Mouse (Mus musculus) forebrain, embryonic 16.5 days (tissue): Measurements from ENCODE around the gene Ttc41. TPM values are rescaled to one million over a fixed set of nuclear protein-coding genes. Genes with fewer than 3 reads are reported as not detected.
A peak's percentile ranks its signal among the peaks of the same experiment; 100 is the strongest.

Experiments used
- ATAC-seq: fragments of 200-750 bp; cut with Nextera tagmentation; 2 replicates; pipeline ENCODE4 v1.8.0; 2017; ENCODE audit warnings: mild to moderate bottlenecking, moderate library complexity
- H3K27ac ChIP-seq: fragments of 300-500 bp; sonication (generic); 2 replicates; pipeline ENCODE4 v1.5.1; 2014; ENCODE audit warnings: low read length, control low read depth
- H3K27me3 ChIP-seq: fragments of 300-500 bp; sonication (generic); replicated peaks from 2 replicates; pipeline ENCODE4 v1.6.1; 2014; ENCODE audit warnings: low read length; ENCODE audit not compliant: control insufficient read depth, insufficient read depth
- H3K36me3 ChIP-seq: fragments of 300-500 bp; sonication (generic); 2 replicates; pipeline ENCODE4 v1.6.1; 2014; ENCODE audit not compliant: control insufficient read depth, insufficient read depth
- H3K4me1 ChIP-seq: fragments of 300-500 bp; sonication (generic); replicated peaks from 2 replicates; pipeline ENCODE4 v1.6.1; 2014; ENCODE audit warnings: low read length; ENCODE audit not compliant: control insufficient read depth, insufficient read depth
- H3K4me2 ChIP-seq: fragments of 300-500 bp; sonication (generic); 2 replicates; pipeline ENCODE4 v1.6.1; 2014; ENCODE audit warnings: mild to moderate bottlenecking, low read length, control low read depth
- H3K4me3 ChIP-seq: fragments of 300-500 bp; sonication (generic); replicated peaks from 2 replicates; pipeline ENCODE4 v1.5.1; 2014; ENCODE audit warnings: mild to moderate bottlenecking, low read length, control low read depth
- H3K9ac ChIP-seq: fragments of 300-500 bp; sonication (generic); replicated peaks from 2 replicates; pipeline ENCODE4 v1.6.1; 2014; ENCODE audit warnings: low read depth, low read length, control low read depth
- H3K9me3 ChIP-seq: fragments of 300-500 bp; sonication (generic); 2 replicates; pipeline ENCODE4 v1.6.1; 2016; ENCODE audit warnings: low read length; ENCODE audit not compliant: control insufficient read depth
- WGBS: fragments of 180-500 bp; shearing (Covaris S2); extraction: QIAGEN DNeasy Blood & Tissue Kit; methylation state at CpG from one replicate; pipeline ENCODE4 v1.1.7; 2014; 5-methylcytosine and 5-hydroxymethylcytosine counted together
- polyA plus RNA-seq: library from polyadenylated mRNA; unstranded; fragments of >200 nt; fragmentation: Nextera tagmentation; extraction: Ambion mirVana; gene quantifications from 2 replicates; pipeline ENCODE4 v1.2.1, GENCODE M21; 2015

Gene Ttc41
- polyA plus RNA-seq, 1 experiment from 2014 or later: 1.6 TPM

GRCm38 (mm10) chr10:86735036-86735435 lies 29.4 kb downstream of the Ttc41 start:
- Histone ChIP-seq H3K36me3 (no peaks in the 10 kb centered on the region), H3K4me3 (no peak overlapping the region), H3K4me1 (no peaks in the 10 kb centered on the region), H3K9me3 (no peaks in the 10 kb centered on the region), H3K27ac (no peak overlapping the region), H3K4me2 (no peak overlapping the region), H3K27me3 (no peaks in the 10 kb centered on the region), H3K9ac (no peak overlapping the region)
- no peak for ATAC-seq
- 91% methylated on average over 4 of the region's 4 CpGs for WGBS

GRCm38 (mm10) chr10:86742918-86743317 lies 37.3 kb downstream of the Ttc41 start:
- Histone ChIP-seq H3K4me2 (no peak overlapping the region), H3K4me3 (no peak overlapping the region)

GRCm38 (mm10) chr10:86744306-86744705 lies 38.7 kb downstream of the Ttc41 start:
- Histone ChIP-seq H3K4me1 (no peaks in the 10 kb centered on the region), H3K9me3 (no peaks in the 10 kb centered on the region), H3K36me3 (no peaks in the 10 kb centered on the region), H3K27me3 (no peaks in the 10 kb centered on the region), H3K27ac (no peak overlapping the region), H3K4me2 (no peak overlapping the region), H3K9ac (no peak overlapping the region), H3K4me3 (no peak overlapping the region)
- ATAC-seq: no peak
- 89% methylated on average over 7 of the region's 7 CpGs for WGBS

More at GRCm38 (mm10) chr10:86742918-86743317, 37.3 kb downstream of the Ttc41 start:
- Histone ChIP-seq H3K9ac (no peak overlapping the region), H3K27me3 (no peaks in the 10 kb centered on the region), H3K4me1 (no peaks in the 10 kb centered on the region), H3K9me3 (no peaks in the 10 kb centered on the region), H3K36me3 (no peaks in the 10 kb centered on the region), H3K27ac (no peak overlapping the region)
- no peak for ATAC-seq
- WGBS: 94% methylated on average over 2 of the region's 2 CpGs

- H3K4me3 ChIP-seq: no peak overlapping the region
- no peak overlapping the region for H3K9ac ChIP-seq
- no peak overlapping the region for H3K27ac ChIP-seq
- no peaks in the 10 kb centered on the region for H3K27me3 ChIP-seq
- H3K36me3 ChIP-seq: no peaks in the 10 kb centered on the region
- ATAC-seq: no peak
- no peaks in the 10 kb centered on the region for H3K9me3 ChIP-seq
- WGBS: 82% methylated on average over 6 of the region's 6 CpGs
- no peaks in the 10 kb centered on the region for H3K4me1 ChIP-seq
- no peak overlapping the region for H3K4me2 ChIP-seq
Measured at GRCm38 (mm10) chr10:86755816-86756502, 50.3 kb downstream of the Ttc41 start.

- Histone ChIP-seq H3K27me3 (no peaks in the 10 kb centered on the region), H3K9ac (no peak overlapping the region)
Measured at GRCm38 (mm10) chr10:86757724-86758123, 52.1 kb downstream of the Ttc41 start.

GRCm38 (mm10) chr10:86758211-86758610 lies 52.6 kb downstream of the Ttc41 start:
- H3K27me3 ChIP-seq: no peaks in the 10 kb centered on the region
- no peaks in the 10 kb centered on the region for H3K9me3 ChIP-seq
- no peak overlapping the region for H3K27ac ChIP-seq
- no peak overlapping the region for H3K4me2 ChIP-seq
- peaks cover 6% of the 10 kb centered on the region for H3K4me1 ChIP-seq
- no peak overlapping the region for H3K9ac ChIP-seq
- ATAC-seq: no peak
- H3K4me3 ChIP-seq: no peak overlapping the region
- H3K36me3 ChIP-seq: no peaks in the 10 kb centered on the region
- WGBS: 88% methylated on average over 6 of the region's 6 CpGs

More at GRCm38 (mm10) chr10:86757724-86758123, 52.1 kb downstream of the Ttc41 start:
- WGBS: 88% methylated on average over 1 of the region's 1 CpGs
- H3K4me3 ChIP-seq: no peak overlapping the region
- H3K27ac ChIP-seq: no peak overlapping the region
- H3K36me3 ChIP-seq: no peaks in the 10 kb centered on the region
- ATAC-seq: no peak
- no peak overlapping the region for H3K4me2 ChIP-seq
- no peaks in the 10 kb centered on the region for H3K9me3 ChIP-seq
- H3K4me1 ChIP-seq: peaks cover 6% of the 10 kb centered on the region

GRCm38 (mm10) chr10:86761236-86761635 lies 55.6 kb downstream of the Ttc41 start:
- no peaks in the 10 kb centered on the region for H3K27me3 ChIP-seq
- H3K4me3 ChIP-seq: no peak overlapping the region
- H3K9me3 ChIP-seq: no peaks in the 10 kb centered on the region
- ATAC-seq: 0 out of 2 replicates have a peak, but pooled peaks have one; percentile 10
- H3K9ac ChIP-seq: no peak overlapping the region
- peaks cover 6% of the 10 kb centered on the region for H3K4me1 ChIP-seq
- 73% methylated on average over 1 of the region's 1 CpGs for WGBS
- H3K27ac ChIP-seq: no peak overlapping the region
- H3K36me3 ChIP-seq: no peaks in the 10 kb centered on the region
- H3K4me2 ChIP-seq: no peak overlapping the region

- H3K27me3 ChIP-seq: no peaks in the 10 kb centered on the region
- H3K9me3 ChIP-seq: no peaks in the 10 kb centered on the region
- no peak overlapping the region for H3K4me2 ChIP-seq
- peak overlapping the region; percentile 33; the same call in 1 of the 2 replicates for H3K27ac ChIP-seq
- WGBS: 46% methylated on average over 7 of the region's 7 CpGs
- no peaks in the 10 kb centered on the region for H3K36me3 ChIP-seq
- no peak overlapping the region for H3K4me3 ChIP-seq
- ATAC-seq: peak; percentile 63
- H3K9ac ChIP-seq: no peak overlapping the region
- peaks cover 6% of the 10 kb centered on the region for H3K4me1 ChIP-seq
Measured at GRCm38 (mm10) chr10:86761722-86762383, 56.2 kb downstream of the Ttc41 start.

GRCm38 (mm10) chr10:86762384-86762730 lies 56.7 kb downstream of the Ttc41 start:
- H3K4me3 ChIP-seq: no peak overlapping the region
- H3K27ac ChIP-seq: no peak overlapping the region
- 73% methylated on average over 3 of the region's 3 CpGs for WGBS
- no peaks in the 10 kb centered on the region for H3K36me3 ChIP-seq
- no peak overlapping the region for H3K4me2 ChIP-seq
- no peaks in the 10 kb centered on the region for H3K9me3 ChIP-seq
- H3K27me3 ChIP-seq: no peaks in the 10 kb centered on the region
- H3K9ac ChIP-seq: no peak overlapping the region
- no peak for ATAC-seq
- peaks cover 6% of the 10 kb centered on the region for H3K4me1 ChIP-seq
